Mouse (Mus musculus) intestine, embryonic 16.5 days (tissue): ENCODE results near the gene C8g. TPM values are rescaled to one million over a fixed set of nuclear protein-coding genes. Genes with fewer than 3 reads are reported as not detected.

Source experiments
- ATAC-seq: fragments of 200-750 bp; cut with Nextera tagmentation; 2 replicates; pipeline ENCODE4 v1.8.0; 2017; ENCODE audit warnings: moderate TSS enrichment, moderate library complexity
- H3K27ac ChIP-seq: fragments of 300-500 bp; sonication (generic); 2 replicates; pipeline ENCODE4 v1.5.1; 2014; ENCODE audit warnings: mild to moderate bottlenecking, low read length
- H3K27me3 ChIP-seq: fragments of 300-500 bp; sonication (generic); replicated peaks from 2 replicates; pipeline ENCODE4 v1.6.1; 2014; ENCODE audit warnings: low read length, control low read depth, mixed read lengths; ENCODE audit not compliant: control insufficient read depth, insufficient read depth
- H3K36me3 ChIP-seq: fragments of 300-500 bp; sonication (generic); 2 replicates; pipeline ENCODE4 v1.6.1; 2014; ENCODE audit warnings: low read length, control low read depth; ENCODE audit not compliant: control insufficient read depth, insufficient read depth
- H3K4me1 ChIP-seq: fragments of 300-500 bp; sonication (generic); 2 replicates; pipeline ENCODE4 v1.6.1; 2014; ENCODE audit warnings: low read length, control low read depth, mixed read lengths; ENCODE audit not compliant: control insufficient read depth, insufficient read depth
- H3K4me2 ChIP-seq: fragments of 300-500 bp; sonication (generic); 2 replicates; pipeline ENCODE4 v1.6.1; 2014; ENCODE audit warnings: low read depth, low read length, control low read depth
- H3K4me3 ChIP-seq: fragments of 300-500 bp; sonication (generic); 2 replicates; pipeline ENCODE4 v1.5.1; 2014; ENCODE audit warnings: mild to moderate bottlenecking, low read length
- H3K9ac ChIP-seq: fragments of 300-500 bp; sonication (generic); 2 replicates; pipeline ENCODE4 v1.6.1; 2014; ENCODE audit warnings: low read depth, low read length
- H3K9me3 ChIP-seq: fragments of 300-500 bp; sonication (generic); 2 replicates; pipeline ENCODE4 v1.6.1; 2016; ENCODE audit warnings: low read length, control low read depth; ENCODE audit not compliant: control insufficient read depth
- whole genome bisulfite sequencing: fragments of 180-500 bp; shearing (Covaris S2); extraction: QIAGEN DNeasy Blood & Tissue Kit; methylation state at CpG from one replicate; pipeline ENCODE4 v1.1.7; 2014; 5-methylcytosine and 5-hydroxymethylcytosine counted together
- polyA plus RNA-seq: library from polyadenylated mRNA; unstranded; fragments of >200 nt; fragmentation: Nextera tagmentation; extraction: Ambion mirVana; gene quantifications from 2 replicates; pipeline ENCODE4 v1.2.1, GENCODE M21; 2015

The C8g gene
- polyA plus RNA-seq, 1 experiment from 2014 or later, result 8.5 TPM

- H3K27ac ChIP-seq, result no peak overlapping the region
Measured at GRCm38 (mm10) chr2:25472550-25472949, 29.0 kb downstream of the C8g start.

GRCm38 (mm10) chr2:25469969-25470368, 31.6 kb downstream of the C8g start, which contains the start of gene Ptgds:
Ptgds (minus strand) TSS chr2:25470046.
- Histone ChIP-seq H3K9ac (no peak within 1 kb of the TSS), H3K9me3 (no peaks in the 10 kb centered on the region), H3K4me3 (no peak within 1 kb of the TSS), H3K27me3 (no peaks in the 10 kb centered on the region), H3K36me3 (no peaks in the 10 kb centered on the region), H3K27ac (no peak within 1 kb of the TSS), H3K4me2 (no peak within 1 kb of the TSS), H3K4me1 (peaks cover 10% of the 10 kb centered on the region)
- 47% methylated on average over 6 of the region's 6 CpGs for WGBS
- no peak for ATAC-seq

More at GRCm38 (mm10) chr2:25472550-25472949, 29.0 kb downstream of the C8g start:
- ATAC-seq, result no peak
- no peaks in the 10 kb centered on the region for H3K27me3 ChIP-seq
- no peak overlapping the region for H3K4me3 ChIP-seq
- H3K9ac ChIP-seq, result no peak overlapping the region
- H3K4me1 ChIP-seq, result peaks cover 8% of the 10 kb centered on the region
- H3K4me2 ChIP-seq, result no peak overlapping the region
- no peaks in the 10 kb centered on the region for H3K36me3 ChIP-seq
- 79% methylated on average over 2 of the region's 2 CpGs for WGBS
- H3K9me3 ChIP-seq, result no peaks in the 10 kb centered on the region

GRCm38 (mm10) chr2:25468962-25469915, 32.3 kb downstream of the C8g start:
- H3K9me3 ChIP-seq, result no peaks in the 10 kb centered on the region
- peaks cover 10% of the 10 kb centered on the region for H3K4me1 ChIP-seq
- no peak overlapping the region for H3K4me2 ChIP-seq
- 0 out of 2 replicates have a peak, but pooled peaks have one; percentile 10 for ATAC-seq
- H3K27ac ChIP-seq, result no peak overlapping the region
- WGBS, result 80% methylated on average over 10 of the region's 10 CpGs
- H3K27me3 ChIP-seq, result no peaks in the 10 kb centered on the region
- H3K4me3 ChIP-seq, result no peak overlapping the region
- H3K9ac ChIP-seq, result no peak overlapping the region
- no peaks in the 10 kb centered on the region for H3K36me3 ChIP-seq

GRCm38 (mm10) chr2:25467606-25468303, 33.8 kb downstream of the C8g start:
- H3K36me3 ChIP-seq, result no peaks in the 10 kb centered on the region
- no peak overlapping the region for H3K27ac ChIP-seq
- H3K4me2 ChIP-seq, result no peak overlapping the region
- H3K9ac ChIP-seq, result no peak overlapping the region
- ATAC-seq, result no peak
- H3K4me1 ChIP-seq, result peaks cover 10% of the 10 kb centered on the region
- no peak overlapping the region for H3K4me3 ChIP-seq
- WGBS, result 75% methylated on average over 14 of the region's 14 CpGs
- H3K27me3 ChIP-seq, result no peaks in the 10 kb centered on the region
- H3K9me3 ChIP-seq, result no peaks in the 10 kb centered on the region

- H3K4me2 ChIP-seq, result no peak overlapping the region
- no peaks in the 10 kb centered on the region for H3K36me3 ChIP-seq
- 0 out of 2 replicates have a peak overlapping the region, but pooled peaks have one; percentile 16 for H3K27ac ChIP-seq
- peaks cover 15% of the 10 kb centered on the region for H3K4me1 ChIP-seq
- WGBS, result 58% methylated on average over 10 of the region's 10 CpGs
- H3K4me3 ChIP-seq, result no peak overlapping the region
- H3K9ac ChIP-seq, result 0 out of 2 replicates have a peak overlapping the region, but pooled peaks have one; percentile 25
- no peaks in the 10 kb centered on the region for H3K27me3 ChIP-seq
- no peak for ATAC-seq
- H3K9me3 ChIP-seq, result no peaks in the 10 kb centered on the region
Measured at GRCm38 (mm10) chr2:25465816-25466635, 35.5 kb downstream of the C8g start.

- Histone ChIP-seq H3K4me2 (no peak overlapping the region), H3K9me3 (no peaks in the 10 kb centered on the region), H3K27me3 (no peaks in the 10 kb centered on the region), H3K36me3 (no peaks in the 10 kb centered on the region), H3K27ac (no peak overlapping the region), H3K9ac (no peak overlapping the region), H3K4me3 (no peak overlapping the region), H3K4me1 (peaks cover 15% of the 10 kb centered on the region)
- ATAC-seq, result no peak
- 74% methylated on average over 2 of the region's 2 CpGs for WGBS
Measured at GRCm38 (mm10) chr2:25465256-25465655, 36.3 kb downstream of the C8g start.

GRCm38 (mm10) chr2:25463630-25464029, 37.9 kb downstream of the C8g start:
- Histone ChIP-seq H3K27ac (no peak overlapping the region), H3K9me3 (no peaks in the 10 kb centered on the region), H3K9ac (no peak overlapping the region), H3K4me1 (peaks cover 26% of the 10 kb centered on the region), H3K27me3 (no peaks in the 10 kb centered on the region), H3K4me2 (no peak overlapping the region), H3K4me3 (no peak overlapping the region), H3K36me3 (no peaks in the 10 kb centered on the region)
- no peak for ATAC-seq
- 85% methylated on average over 3 of the region's 3 CpGs for WGBS

- peak overlapping the region; percentile 57; the same call in 1 of the 2 replicates for H3K9ac ChIP-seq
- peak overlapping the region; percentile 72 for H3K4me3 ChIP-seq
- peak overlapping the region; percentile 52 for H3K27ac ChIP-seq
- no peaks in the 10 kb centered on the region for H3K27me3 ChIP-seq
- H3K36me3 ChIP-seq, result no peaks in the 10 kb centered on the region
- WGBS, result 21% methylated on average over 3 of the region's 3 CpGs
- H3K9me3 ChIP-seq, result no peaks in the 10 kb centered on the region
- 0 out of 2 replicates have a peak, but pooled peaks have one; percentile 1 for ATAC-seq
- H3K4me2 ChIP-seq, result peak overlapping the region; percentile 87
- H3K4me1 ChIP-seq, result peaks cover 34% of the 10 kb centered on the region
Measured at GRCm38 (mm10) chr2:25461407-25461806, 40.1 kb downstream of the C8g start.
